Mouse (Mus musculus): ENCODE measurements around the gene Crhr2. TPM values are rescaled to one million over a fixed set of nuclear protein-coding genes. Genes with fewer than 3 reads are reported as not detected.

The Crhr2 gene
- polyA plus RNA-seq, 1 experiment from 2014 or later, result not detected

GRCm38 (mm10) chr6:55065903-55066302, 66.9 kb downstream of the Crhr2 start:
- Histone ChIP-seq H3K4me2 (no peak overlapping the region), H3K9ac (no peak overlapping the region), H3K4me3 (no peak overlapping the region), H3K27me3 (no peaks in the 10 kb centered on the region), H3K9me3 (no peaks in the 10 kb centered on the region), H3K27ac (no peak overlapping the region), H3K36me3 (peaks cover 80% of the 10 kb centered on the region), H3K4me1 (no peaks in the 10 kb centered on the region)
- WGBS, result 89% methylated on average over 2 of the region's 2 CpGs
- ATAC-seq (ENCODE audit: insufficient number of reproducible peaks, insufficient read depth, low FRiP score, low TSS enrichment, low read depth), result no peak

DNA sequence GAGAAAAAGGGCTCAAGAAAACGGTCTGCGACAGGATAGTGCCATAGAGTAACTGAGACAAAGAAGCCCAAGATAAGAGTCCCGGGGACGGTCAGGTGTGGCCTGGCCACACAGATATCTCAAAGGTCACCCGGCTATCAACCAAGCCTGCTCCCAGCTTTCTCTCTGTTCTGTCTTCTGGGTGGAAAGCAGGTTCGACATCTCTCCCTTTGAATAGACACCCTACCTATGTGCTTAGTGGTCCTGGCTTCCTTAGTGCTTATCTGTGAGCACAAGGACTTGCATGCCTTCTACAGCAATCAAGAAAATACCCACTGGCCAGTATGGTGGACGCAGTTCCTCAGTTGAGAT, 68.4 kb downstream of the Crhr2 start:
- H3K4me3 ChIP-seq, result no peak overlapping the region
- no peak overlapping the region for H3K4me2 ChIP-seq
- H3K9ac ChIP-seq, result no peak overlapping the region
- WGBS, result 91% methylated on average over 7 of the region's 7 CpGs
- H3K4me1 ChIP-seq, result no peaks in the 10 kb centered on the region
- H3K27ac ChIP-seq, result no peak overlapping the region
- ATAC-seq (ENCODE audit: insufficient number of reproducible peaks, insufficient read depth, low FRiP score, low TSS enrichment, low read depth), result no peak
- H3K27me3 ChIP-seq, result no peaks in the 10 kb centered on the region
- H3K9me3 ChIP-seq, result no peaks in the 10 kb centered on the region
- peaks cover 83% of the 10 kb centered on the region for H3K36me3 ChIP-seq

- no peak overlapping the region for H3K27ac ChIP-seq
- no peak overlapping the region for H3K4me2 ChIP-seq
- peaks cover 79% of the 10 kb centered on the region for H3K36me3 ChIP-seq
- H3K9me3 ChIP-seq, result no peaks in the 10 kb centered on the region
- no peaks in the 10 kb centered on the region for H3K27me3 ChIP-seq
- no peak overlapping the region for H3K9ac ChIP-seq
- 90% methylated on average over 9 of the region's 9 CpGs for WGBS
- no peak for ATAC-seq (ENCODE audit: insufficient number of reproducible peaks, insufficient read depth, low FRiP score, low TSS enrichment, low read depth)
- no peak overlapping the region for H3K4me3 ChIP-seq
- no peaks in the 10 kb centered on the region for H3K4me1 ChIP-seq
Measured at GRCm38 (mm10) chr6:55063793-55064476, 68.9 kb downstream of the Crhr2 start.

DNA sequence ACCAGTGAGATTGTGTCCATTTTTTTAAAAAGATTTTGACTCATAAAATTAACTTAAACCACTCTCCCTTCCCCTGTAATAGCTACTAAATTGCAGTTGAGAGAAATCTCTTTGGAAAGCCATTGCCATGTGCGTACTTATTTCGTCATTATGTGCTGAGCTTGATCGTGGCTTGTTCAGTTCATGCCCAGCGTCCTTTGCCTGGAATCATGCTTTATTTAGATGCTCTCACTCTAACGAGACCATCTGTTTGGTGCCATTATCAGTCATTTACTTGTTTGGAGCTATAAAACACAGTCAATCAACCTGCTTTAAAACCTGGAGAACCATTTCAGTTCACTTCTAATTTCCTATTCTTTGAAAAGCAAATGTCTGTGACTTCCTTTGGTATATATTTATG, 70.6 kb downstream of the Crhr2 start:
- Histone ChIP-seq H3K4me1 (no peaks in the 10 kb centered on the region), H3K9me3 (no peaks in the 10 kb centered on the region), H3K27ac (no peak overlapping the region), H3K4me2 (no peak overlapping the region), H3K27me3 (no peaks in the 10 kb centered on the region), H3K36me3 (peaks cover 74% of the 10 kb centered on the region), H3K4me3 (no peak overlapping the region), H3K9ac (no peak overlapping the region)
- no peak for ATAC-seq (ENCODE audit: insufficient number of reproducible peaks, insufficient read depth, low FRiP score, low TSS enrichment, low read depth)
- 81% methylated on average over 5 of the region's 5 CpGs for WGBS

GRCm38 (mm10) chr6:55061328-55061727, 71.5 kb downstream of the Crhr2 start:
- H3K4me3 ChIP-seq, result no peak overlapping the region
- no peak overlapping the region for H3K9ac ChIP-seq
- WGBS, result 90% methylated on average over 11 of the region's 11 CpGs
- H3K4me2 ChIP-seq, result no peak overlapping the region
- H3K27me3 ChIP-seq, result no peaks in the 10 kb centered on the region
- no peak overlapping the region for H3K27ac ChIP-seq
- H3K9me3 ChIP-seq, result no peaks in the 10 kb centered on the region
- H3K4me1 ChIP-seq, result no peaks in the 10 kb centered on the region
- ATAC-seq (ENCODE audit: insufficient number of reproducible peaks, insufficient read depth, low FRiP score, low TSS enrichment, low read depth), result no peak
- peaks cover 73% of the 10 kb centered on the region for H3K36me3 ChIP-seq

DNA sequence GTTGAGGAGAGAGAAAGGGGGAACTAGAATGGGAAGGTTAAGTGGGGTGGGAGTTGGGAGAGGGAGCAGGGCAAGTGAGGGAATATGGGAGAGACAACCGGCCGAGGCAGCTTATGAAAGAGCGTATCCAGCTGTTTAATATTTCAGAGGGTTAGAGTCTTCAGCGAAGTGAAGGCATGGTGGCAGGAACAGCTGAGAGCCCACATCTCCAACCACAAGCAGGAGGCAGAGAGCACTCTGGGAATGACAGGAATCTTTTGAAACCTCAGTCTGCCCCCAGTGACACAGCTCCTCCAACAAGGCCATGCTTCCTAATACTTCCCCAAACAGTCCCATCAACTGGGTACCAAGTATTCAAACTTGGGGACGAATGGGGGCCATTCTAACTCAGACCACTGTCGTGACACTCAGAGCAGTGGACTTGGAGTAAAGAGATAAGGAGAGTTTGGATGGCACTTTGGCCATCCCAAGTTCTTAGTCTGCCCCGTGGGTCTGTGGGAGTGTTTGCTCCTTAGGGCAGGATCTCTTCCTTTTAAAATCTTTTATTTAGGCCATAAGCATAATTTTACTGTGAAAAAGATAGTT, 72.5 kb downstream of the Crhr2 start:
- Histone ChIP-seq H3K36me3 (peaks cover 74% of the 10 kb centered on the region), H3K4me2 (no peak overlapping the region), H3K9ac (no peak overlapping the region), H3K27ac (no peak overlapping the region), H3K4me1 (no peaks in the 10 kb centered on the region), H3K27me3 (no peaks in the 10 kb centered on the region), H3K4me3 (no peak overlapping the region), H3K9me3 (no peaks in the 10 kb centered on the region)
- WGBS, result 84% methylated on average over 7 of the region's 7 CpGs
- no peak for ATAC-seq (ENCODE audit: insufficient number of reproducible peaks, insufficient read depth, low FRiP score, low TSS enrichment, low read depth)

- Histone ChIP-seq H3K4me2 (no peak overlapping the region), H3K4me1 (no peaks in the 10 kb centered on the region), H3K36me3 (peaks cover 71% of the 10 kb centered on the region), H3K9me3 (no peaks in the 10 kb centered on the region), H3K27ac (no peak overlapping the region), H3K4me3 (no peak overlapping the region), H3K9ac (no peak overlapping the region), H3K27me3 (no peaks in the 10 kb centered on the region)
- ATAC-seq (ENCODE audit: insufficient number of reproducible peaks, insufficient read depth, low FRiP score, low TSS enrichment, low read depth), result no peak
- WGBS, result 92% methylated on average over 3 of the region's 3 CpGs
Measured at GRCm38 (mm10) chr6:55057427-55057826, 75.4 kb downstream of the Crhr2 start.

GRCm38 (mm10) chr6:55054491-55054890, 78.3 kb downstream of the Crhr2 start:
- Histone ChIP-seq H3K9ac (no peak overlapping the region), H3K9me3 (no peaks in the 10 kb centered on the region), H3K4me3 (no peak overlapping the region), H3K4me1 (no peaks in the 10 kb centered on the region), H3K4me2 (no peak overlapping the region), H3K27me3 (no peaks in the 10 kb centered on the region), H3K27ac (no peak overlapping the region), H3K36me3 (peaks cover 73% of the 10 kb centered on the region)
- 89% methylated on average over 4 of the region's 4 CpGs for WGBS
- ATAC-seq (ENCODE audit: insufficient number of reproducible peaks, insufficient read depth, low FRiP score, low TSS enrichment, low read depth), result no peak

DNA sequence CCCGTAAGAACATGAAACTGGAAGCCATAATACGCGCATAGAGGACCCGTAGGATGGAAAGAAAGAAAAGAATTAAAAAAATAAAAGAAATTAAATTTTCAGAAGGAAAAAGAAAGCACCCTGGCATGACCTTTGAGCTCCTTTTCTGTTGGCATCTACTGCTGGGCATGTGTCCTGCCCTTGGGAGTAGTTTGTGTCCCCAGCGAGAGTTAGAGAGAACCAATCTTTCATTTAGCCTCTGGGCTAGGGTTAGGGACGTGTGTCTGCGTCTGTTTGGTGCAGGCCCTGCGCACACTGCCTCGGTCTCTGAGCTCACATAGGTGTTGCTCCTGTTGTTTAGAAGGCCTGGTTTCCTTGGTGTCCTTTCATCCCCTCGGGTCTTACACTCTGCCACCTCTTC, 83.6 kb downstream of the Crhr2 start:
- Histone ChIP-seq H3K9me3 (no peaks in the 10 kb centered on the region), H3K4me3 (no peak overlapping the region), H3K27me3 (no peaks in the 10 kb centered on the region), H3K4me1 (0 out of 2 replicates have a peak, but pooled peaks cover under 1% of the 10 kb centered on the region), H3K36me3 (peaks cover 63% of the 10 kb centered on the region), H3K9ac (no peak overlapping the region), H3K27ac (no peak overlapping the region), H3K4me2 (no peak overlapping the region)
- WGBS, result 92% methylated on average over 10 of the region's 10 CpGs
- no peak for ATAC-seq (ENCODE audit: insufficient number of reproducible peaks, insufficient read depth, low FRiP score, low TSS enrichment, low read depth)

DNA sequence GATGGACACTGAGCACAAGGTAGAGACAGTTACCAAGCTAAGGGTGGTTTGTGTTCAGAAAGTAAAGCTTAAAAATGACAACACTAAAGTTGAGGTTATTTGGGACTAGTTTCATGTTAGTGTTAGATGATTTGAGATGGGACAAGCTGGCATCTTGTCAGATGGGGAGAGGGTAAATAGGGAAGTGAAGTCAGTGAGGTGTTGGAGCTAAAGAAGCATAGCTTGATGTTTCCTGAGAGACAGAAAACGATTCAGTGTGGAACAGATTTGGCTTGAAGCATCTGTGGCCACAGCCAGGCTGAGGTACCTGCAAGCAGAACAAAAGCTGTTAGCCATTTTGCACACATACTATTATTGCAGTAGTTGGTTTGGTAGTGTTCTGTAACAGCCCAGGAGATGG, 87.5 kb downstream of the Crhr2 start:
- H3K9ac ChIP-seq, result no peak overlapping the region

GRCm38 (mm10) chr6:55044542-55044941, 88.3 kb downstream of the Crhr2 start:
- no peak for ATAC-seq (ENCODE audit: insufficient number of reproducible peaks, insufficient read depth, low FRiP score, low TSS enrichment, low read depth)
- H3K27me3 ChIP-seq, result no peaks in the 10 kb centered on the region
- H3K9me3 ChIP-seq, result no peaks in the 10 kb centered on the region
- H3K36me3 ChIP-seq, result peaks cover 21% of the 10 kb centered on the region
- H3K27ac ChIP-seq, result no peak overlapping the region
- no peak overlapping the region for H3K4me3 ChIP-seq
- no peak overlapping the region for H3K9ac ChIP-seq
- 71% methylated on average over 5 of the region's 5 CpGs for whole genome bisulfite sequencing
- 0 out of 2 replicates have a peak, but pooled peaks cover 4% of the 10 kb centered on the region for H3K4me1 ChIP-seq
- no peak overlapping the region for H3K4me2 ChIP-seq

More for the DNA sequence above, 87.5 kb downstream of the Crhr2 start:
- H3K4me3 ChIP-seq, result no peak overlapping the region
- H3K27me3 ChIP-seq, result no peaks in the 10 kb centered on the region
- no peak overlapping the region for H3K27ac ChIP-seq
- H3K36me3 ChIP-seq, result peaks cover 29% of the 10 kb centered on the region
- ATAC-seq (ENCODE audit: insufficient number of reproducible peaks, insufficient read depth, low FRiP score, low TSS enrichment, low read depth), result no peak
- H3K4me2 ChIP-seq, result no peak overlapping the region
- H3K4me1 ChIP-seq, result 0 out of 2 replicates have a peak, but pooled peaks cover 4% of the 10 kb centered on the region
- no peaks in the 10 kb centered on the region for H3K9me3 ChIP-seq
- WGBS, result 47% methylated on average over 1 of the region's 1 CpGs

- H3K4me2 ChIP-seq, result no peak overlapping the region
- peaks cover 11% of the 10 kb centered on the region for H3K4me1 ChIP-seq
- no peaks in the 10 kb centered on the region for H3K9me3 ChIP-seq
- no peak overlapping the region for H3K4me3 ChIP-seq
- WGBS, result 78% methylated on average over 8 of the region's 8 CpGs
- ATAC-seq (ENCODE audit: insufficient number of reproducible peaks, insufficient read depth, low FRiP score, low TSS enrichment, low read depth), result no peak
- no peak overlapping the region for H3K9ac ChIP-seq
- H3K36me3 ChIP-seq, result peaks cover 14% of the 10 kb centered on the region
- no peaks in the 10 kb centered on the region for H3K27me3 ChIP-seq
- no peak overlapping the region for H3K27ac ChIP-seq
Measured at GRCm38 (mm10) chr6:55043206-55043605, 89.6 kb downstream of the Crhr2 start.

All from embryonic facial prominence, embryonic 13.5 days (tissue).